Mouse (Mus musculus) MEL (cell line): Measurements from ENCODE around the gene Ssh2. TPM values are rescaled to one million over a fixed set of nuclear protein-coding genes. Genes with fewer than 3 reads are reported as not detected.

Experiments used
- DNase-seq: peaks from one replicate; pipeline ENCODE4 v3.0.0; 2011; ENCODE audit warnings: low read depth, low spot score
- H3K27ac ChIP-seq: 2 replicates; pipeline ENCODE4 v1.5.1; 2012; ENCODE audit warnings: low read depth, mild to moderate bottlenecking, control low read depth, low read length, moderate library complexity; ENCODE audit not compliant: control insufficient read depth
- H3K27me3 ChIP-seq, 2 experiments: fragments of 150-350 bp in 1 of 2; sonication (generic) in 1 of 2; 2 replicates each; pipeline ENCODE4 v1.6.1; 2012; ENCODE audit warnings: low read length in 2 of 2, mild to moderate bottlenecking in 2 of 2, improper control_type of control experiment in 1 of 2, moderate library complexity in 1 of 2; ENCODE audit not compliant: insufficient read depth in 2 of 2, control insufficient read depth in 1 of 2
- H3K36me3 ChIP-seq, 2 experiments: 2 replicates each; pipeline ENCODE4 v1.6.1; 2012 to 2014; ENCODE audit warnings: low read length in 2 of 2, improper control_type of control experiment in 1 of 2, inconsistent platforms in 1 of 2, mild to moderate bottlenecking in 1 of 2; ENCODE audit not compliant: insufficient read depth in 2 of 2, control insufficient read depth in 1 of 2
- H3K4me1 ChIP-seq, 2 experiments: fragments of 150-350 bp in 1 of 2; sonication (generic) in 1 of 2; 2 replicates each; pipeline ENCODE4 v1.6.1; 2012; ENCODE audit warnings: low read length in 2 of 2, improper control_type of control experiment in 1 of 2, mild to moderate bottlenecking in 1 of 2; ENCODE audit not compliant: insufficient read depth in 2 of 2, control insufficient read depth in 1 of 2
- H3K4me3 ChIP-seq, 2 experiments: fragments of 150-350 bp in 1 of 2; sonication (generic) in 1 of 2; 2 replicates each; pipeline ENCODE4 v1.5.1; 2012; ENCODE audit warnings: low read depth in 2 of 2, low read length in 2 of 2, mild to moderate bottlenecking in 2 of 2, moderate library complexity in 2 of 2, control low read depth in 1 of 2, improper control_type of control experiment in 1 of 2; ENCODE audit not compliant: control insufficient read depth in 1 of 2, insufficient read depth in 1 of 2
- H3K79me2 ChIP-seq: 2 replicates; pipeline ENCODE4 v1.6.1; 2012; ENCODE audit warnings: mild to moderate bottlenecking, low read length, moderate library complexity; ENCODE audit not compliant: control insufficient read depth, poor library complexity, insufficient read depth
- H3K9ac ChIP-seq: 2 replicates; pipeline ENCODE4 v1.6.1; 2012; ENCODE audit warnings: low read depth, mild to moderate bottlenecking, control low read depth, low read length, moderate library complexity; ENCODE audit not compliant: control insufficient read depth, poor library complexity, severe bottlenecking
- H3K9me3 ChIP-seq: fragments of 150-350 bp; sonication (generic); replicated peaks from 2 replicates; pipeline ENCODE4 v1.6.1; 2012; ENCODE audit warnings: mild to moderate bottlenecking, low read length, improper control_type of control experiment, moderate library complexity; ENCODE audit not compliant: insufficient read depth
- BHLHE40 ChIP-seq: IDR thresholded peaks from 2 replicates; pipeline ENCODE4 v1.6.1; 2012; ENCODE audit warnings: low read depth, mild to moderate bottlenecking, inconsistent platforms, low read length, improper control_type of control experiment, borderline replicate concordance
- CHD1 ChIP-seq: IDR thresholded peaks from 2 replicates; pipeline ENCODE4 v1.6.1; 2012; ENCODE audit warnings: low read depth, mild to moderate bottlenecking, inconsistent platforms, low read length, improper control_type of control experiment
- CHD2 ChIP-seq: IDR thresholded peaks from 2 replicates; pipeline ENCODE4 v1.6.1; 2011; ENCODE audit warnings: low read length, improper control_type of control experiment
- CTCF ChIP-seq, 3 experiments: IDR thresholded peaks in 2 of 3; conservative IDR thresholded peaks in 1 of 3; 2 replicates each; pipeline ENCODE4 v1.5.1; 2011 to 2012; ENCODE audit warnings: low read length in 3 of 3, low read depth in 2 of 3, mild to moderate bottlenecking in 2 of 3, improper control_type of control experiment in 1 of 3, inconsistent platforms in 1 of 3, mixed read lengths in 1 of 3, moderate library complexity in 1 of 3; ENCODE audit not compliant: control insufficient read depth in 1 of 3, insufficient read depth in 1 of 3, poor library complexity in 1 of 3, severe bottlenecking in 1 of 3
- E2F4 ChIP-seq: IDR thresholded peaks from 2 replicates; pipeline ENCODE4 v1.6.1; 2011; ENCODE audit warnings: low read depth, low read length, improper control_type of control experiment, borderline replicate concordance
- ELF1 ChIP-seq: IDR thresholded peaks from 2 replicates; pipeline ENCODE4 v1.6.1; 2014; ENCODE audit warnings: low read depth, mild to moderate bottlenecking, inconsistent platforms, low read length, improper control_type of control experiment, moderate library complexity
- EP300 ChIP-seq, 2 experiments: IDR thresholded peaks; 2 replicates each; pipeline ENCODE4 v1.6.1; 2011; ENCODE audit warnings: improper control_type of control experiment in 2 of 2, low read length in 2 of 2, low read depth in 1 of 2, mild to moderate bottlenecking in 1 of 2
- ETS1 ChIP-seq: IDR thresholded peaks from 2 replicates; pipeline ENCODE4 v1.6.1; 2012; ENCODE audit warnings: low read depth, mild to moderate bottlenecking, inconsistent platforms, low read length, improper control_type of control experiment, moderate library complexity
- GABPA ChIP-seq: IDR thresholded peaks from 2 replicates; pipeline ENCODE4 v1.6.1; 2012; ENCODE audit warnings: low read depth, mild to moderate bottlenecking, inconsistent platforms, low read length, improper control_type of control experiment, moderate library complexity
- GATA1 ChIP-seq: IDR thresholded peaks from 2 replicates; pipeline ENCODE4 v1.6.1; 2011; ENCODE audit warnings: low read depth, low read length, improper control_type of control experiment
- HCFC1 ChIP-seq: IDR thresholded peaks from 2 replicates; pipeline ENCODE4 v1.6.1; 2012; ENCODE audit warnings: low read depth, mild to moderate bottlenecking, inconsistent platforms, low read length, improper control_type of control experiment, moderate library complexity
- JUND ChIP-seq: IDR thresholded peaks from 2 replicates; pipeline ENCODE4 v1.6.1; 2011; ENCODE audit warnings: low read depth, mild to moderate bottlenecking, improper control_type of control experiment, low read length
- KAT2A ChIP-seq: conservative IDR thresholded peaks from 2 replicates; pipeline ENCODE4 v1.6.1; 2012; ENCODE audit warnings: low read depth, low read length, improper control_type of control experiment, inconsistent platforms
- MAFK ChIP-seq: IDR thresholded peaks from 2 replicates; pipeline ENCODE4 v1.6.1; 2011; ENCODE audit warnings: low read depth, mild to moderate bottlenecking, low read length, improper control_type of control experiment, borderline replicate concordance
- MAX ChIP-seq: IDR thresholded peaks from 2 replicates; pipeline ENCODE4 v1.6.1; 2011; ENCODE audit warnings: low read length, improper control_type of control experiment
- MAZ ChIP-seq: IDR thresholded peaks from 2 replicates; pipeline ENCODE4 v1.6.1; 2012; ENCODE audit warnings: low read depth, mild to moderate bottlenecking, inconsistent platforms, low read length, improper control_type of control experiment
- MEF2A ChIP-seq: IDR thresholded peaks from 2 replicates; pipeline ENCODE4 v1.6.1; 2014; ENCODE audit warnings: low read depth, mild to moderate bottlenecking, inconsistent platforms, low read length, improper control_type of control experiment; ENCODE audit not compliant: poor library complexity, insufficient replicate concordance, severe bottlenecking; ENCODE audit errors: extremely low read depth
- MXI1 ChIP-seq: IDR thresholded peaks from 2 replicates; pipeline ENCODE4 v1.6.1; 2011; ENCODE audit warnings: mild to moderate bottlenecking, low read depth, low read length, improper control_type of control experiment
- MYB ChIP-seq: IDR thresholded peaks from 2 replicates; pipeline ENCODE4 v1.6.1; 2011; ENCODE audit warnings: mild to moderate bottlenecking, low read depth, low read length, improper control_type of control experiment
- MYC ChIP-seq: IDR thresholded peaks from 2 replicates; pipeline ENCODE4 v1.6.1; 2011; ENCODE audit warnings: low read depth, mild to moderate bottlenecking, low read length, improper control_type of control experiment, moderate library complexity
- NELFE ChIP-seq: IDR thresholded peaks from 2 replicates; pipeline ENCODE4 v1.6.1; 2011; ENCODE audit warnings: low read depth, low read length, improper control_type of control experiment
- NRF1 ChIP-seq: IDR thresholded peaks from 2 replicates; pipeline ENCODE4 v1.6.1; 2014; ENCODE audit warnings: low read depth, mild to moderate bottlenecking, inconsistent platforms, low read length, improper control_type of control experiment, moderate library complexity; ENCODE audit not compliant: poor library complexity, insufficient read depth, severe bottlenecking
- POLR2A ChIP-seq, 2 experiments: IDR thresholded peaks; 2 replicates each; pipeline ENCODE4 v1.6.1; 2011 to 2012; ENCODE audit warnings: low read length in 2 of 2, mild to moderate bottlenecking in 2 of 2, control low read depth in 1 of 2, improper control_type of control experiment in 1 of 2, low read depth in 1 of 2, moderate library complexity in 1 of 2; ENCODE audit not compliant: control insufficient read depth in 1 of 2, insufficient read depth in 1 of 2, poor library complexity in 1 of 2
- POLR2AphosphoS2 ChIP-seq: IDR thresholded peaks from 2 replicates; pipeline ENCODE4 v1.6.1; 2011; ENCODE audit warnings: low read length, improper control_type of control experiment
- POLR2AphosphoS5 ChIP-seq: IDR thresholded peaks from 2 replicates; pipeline ENCODE4 v1.6.1; 2012; ENCODE audit warnings: low read depth, borderline replicate concordance, mild to moderate bottlenecking, inconsistent platforms, low read length, moderate library complexity, mixed read lengths
- RAD21 ChIP-seq: IDR thresholded peaks from 2 replicates; pipeline ENCODE4 v1.6.1; 2011; ENCODE audit warnings: mild to moderate bottlenecking, low read depth, low read length, improper control_type of control experiment
- RCOR1 ChIP-seq: IDR thresholded peaks from 2 replicates; pipeline ENCODE4 v1.6.1; 2012; ENCODE audit warnings: low read depth, mild to moderate bottlenecking, inconsistent platforms, low read length, improper control_type of control experiment
- SIN3A ChIP-seq: IDR thresholded peaks from 2 replicates; pipeline ENCODE4 v1.6.1; 2012; ENCODE audit warnings: low read length, improper control_type of control experiment, inconsistent platforms
- TAL1 ChIP-seq: IDR thresholded peaks from 2 replicates; pipeline ENCODE4 v1.6.1; 2012; ENCODE audit warnings: mild to moderate bottlenecking, inconsistent platforms, low read length, moderate library complexity, mixed read lengths
- TBP ChIP-seq: IDR thresholded peaks from 2 replicates; pipeline ENCODE4 v1.8.0; 2011; ENCODE audit warnings: low read depth, low read length, improper control_type of control experiment
- TCF12 ChIP-seq: IDR thresholded peaks from 2 replicates; pipeline ENCODE4 v1.6.1; 2014; ENCODE audit warnings: low read depth, mild to moderate bottlenecking, inconsistent platforms, low read length, improper control_type of control experiment, moderate library complexity
- UBTF ChIP-seq: IDR thresholded peaks from 2 replicates; pipeline ENCODE4 v1.6.1; 2012; ENCODE audit warnings: low read depth, mild to moderate bottlenecking, inconsistent platforms, low read length, improper control_type of control experiment, moderate library complexity, borderline replicate concordance; ENCODE audit not compliant: insufficient read depth
- USF1 ChIP-seq: IDR thresholded peaks from 2 replicates; pipeline ENCODE4 v1.6.1; 2014; ENCODE audit warnings: low read depth, mild to moderate bottlenecking, inconsistent platforms, low read length, improper control_type of control experiment, moderate library complexity
- ZC3H11A ChIP-seq: IDR thresholded peaks from 2 replicates; pipeline ENCODE4 v1.6.1; 2012; ENCODE audit warnings: low read depth, mild to moderate bottlenecking, inconsistent platforms, low read length, improper control_type of control experiment
- ZKSCAN1 ChIP-seq: IDR thresholded peaks from 2 replicates; pipeline ENCODE4 v1.6.1; 2012; ENCODE audit warnings: low read depth, mild to moderate bottlenecking, inconsistent platforms, low read length, improper control_type of control experiment, moderate library complexity
- ZMIZ1 ChIP-seq: IDR thresholded peaks from 2 replicates; pipeline ENCODE4 v1.6.1; 2012; ENCODE audit warnings: low read depth, mild to moderate bottlenecking, inconsistent platforms, low read length, improper control_type of control experiment, moderate library complexity
- ZNF384 ChIP-seq: IDR thresholded peaks from 2 replicates; pipeline ENCODE4 v1.6.1; 2012; ENCODE audit warnings: low read depth, mild to moderate bottlenecking, inconsistent platforms, low read length, improper control_type of control experiment
- polyA plus RNA-seq, 2 experiments: library from polyadenylated mRNA; stranded (reverse) in 1 of 2; unstranded in 1 of 2; fragments of >175 nt in 1 of 2; fragments of >200 nt in 1 of 2; gene quantifications; 2 replicates each; pipeline versions ENCODE4 v1.2.1 to v1.2.4; 2012; ENCODE audit warnings: low replicate concordance in 2 of 2, low read depth in 1 of 2; ENCODE audit not compliant: insufficient read length in 2 of 2, insufficient read depth in 1 of 2, missing spikeins in 1 of 2
- total RNA-seq: library from RNA; depleted of rRNA; stranded (reverse); fragments of 300-350 nt; gene quantifications from 2 replicates; pipeline ENCODE4 v1.2.3, GENCODE M21; 2012

Ssh2 gene
- total and polyA plus RNA-seq, 3 experiments = 6.3 to 29.2 (median 16.5) TPM

GRCm38 (mm10) chr11:77369188-77369840 lies 153.2 kb downstream of the Ssh2 start:
- peak overlapping the region; percentile 70 for H3K27ac ChIP-seq
- H3K4me3 ChIP-seq = no peak overlapping the region
- H3K27me3 ChIP-seq = no peaks in the 10 kb centered on the region
- H3K9ac ChIP-seq = no peak overlapping the region
- DNase-seq = peak; percentile 60
- peaks cover 24 to 34% of the 10 kb centered on the region in 2 experiments for H3K4me1 ChIP-seq
- H3K79me2 ChIP-seq = peaks cover 2% of the 10 kb centered on the region; the same call in 1 of the 2 replicates
- no peaks in the 10 kb centered on the region for H3K9me3 ChIP-seq
- H3K36me3 ChIP-seq = peaks cover 0 to 50% of the 10 kb centered on the region in 2 experiments; a peak in 2 of 4 replicates
- TF ChIP-seq TAL1 (peak; percentile 75), ZNF384 (no peak), EP300 (IDR thresholded peaks at IDR 0.05; ENCODE audit: low read depth in 1 of 2, low read length in 2 of 2) (peak; percentile 69 to 82), CHD1 (no peak; the same call in 1 of the 2 replicates), MAFK (no peak), MAZ (no peak), ZMIZ1 (no peak), RCOR1 (peak; percentile 56; the same call in 1 of the 2 replicates), ETS1 (peak; percentile 66), USF1 (no peak), MAX (peak; percentile 19; the same call in 1 of the 2 replicates), ELF1 (no peak), POLR2AphosphoS2 (no peak), ZKSCAN1 (no peak), UBTF (no peak), GATA1 (peak; percentile 75), MYC (no peak), POLR2AphosphoS5 (no peak), MEF2A (no peak), POLR2A (IDR thresholded peaks at IDR 0.05; ENCODE audit: control insufficient read depth in 1 of 2, insufficient read depth in 1 of 2, low read depth in 1 of 2, low read length in 2 of 2, poor library complexity in 1 of 2) (no peak), HCFC1 (no peak), KAT2A (no peak), GABPA (no peak), CHD2 (no peak), E2F4 (no peak), MXI1 (0 out of 2 replicates have a peak, but pooled peaks have one; percentile 31), NRF1 (no peak), SIN3A (no peak; the same call in 1 of the 2 replicates), JUND (no peak), NELFE (no peak), TCF12 (peak; percentile 73; the same call in 1 of the 2 replicates), CTCF (IDR thresholded peaks at IDR 0.05 in 2 of 3, conservative IDR thresholded peaks at IDR 0.05 in 1 of 3; ENCODE audit: control insufficient read depth in 1 of 3, insufficient read depth in 1 of 3, low read depth in 2 of 3, low read length in 3 of 3, poor library complexity in 1 of 3, severe bottlenecking in 1 of 3) (no peak), TBP (no peak), MYB (no peak), ZC3H11A (no peak), RAD21 (no peak), BHLHE40 (no peak)
